Mouse (Mus musculus): ENCODE results near the gene Vps16. TPM values are rescaled to one million over a fixed set of nuclear protein-coding genes. Genes with fewer than 3 reads are reported as not detected.

The Vps16 gene
- polyA plus RNA-seq, 1 experiment from 2014 or later, result 67.1 TPM

DNA sequence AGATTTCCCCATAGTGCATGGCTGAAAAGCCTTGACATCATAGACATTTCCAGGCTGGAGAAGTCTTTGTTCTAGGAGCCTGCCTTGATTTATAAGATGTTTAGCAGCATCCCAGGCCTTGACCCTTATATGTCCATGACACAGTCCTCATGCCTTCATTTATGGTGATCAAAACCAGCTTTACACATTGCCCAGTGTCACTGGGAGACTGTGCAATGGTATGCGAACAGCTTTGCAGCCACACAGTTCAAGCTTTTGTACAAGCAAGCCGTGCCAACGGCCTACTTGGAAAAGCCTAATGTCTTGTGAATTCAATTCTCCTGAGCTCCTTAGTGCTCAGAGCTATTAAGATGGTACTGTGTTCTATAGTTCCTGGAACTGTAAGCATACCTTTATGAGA, 58.6 kb downstream of the Vps16 start:
- POLR2A ChIA-PET, result no interaction called here
- no peak for ATAC-seq
- no peak for DNase-seq (ENCODE audit: low read depth, low spot score)
- H3K27me3 ChIP-seq, result no peaks in the 10 kb centered on the region
- in situ Hi-C loops (cut with MboI; ENCODE audit: low pct_unique_long_range_greater_than_20kb), result no loop called here
- TF ChIP-seq CTCF (IDR thresholded peaks at IDR 0.05), result no peak
- CTCF ChIA-PET, result interaction anchor here (0.9 to 1.2 kb wide), 2 partner anchors 16 to 18 kb away, joined by 3 to 4 read pairs; no protein-coding TSS in a partner anchor

DNA sequence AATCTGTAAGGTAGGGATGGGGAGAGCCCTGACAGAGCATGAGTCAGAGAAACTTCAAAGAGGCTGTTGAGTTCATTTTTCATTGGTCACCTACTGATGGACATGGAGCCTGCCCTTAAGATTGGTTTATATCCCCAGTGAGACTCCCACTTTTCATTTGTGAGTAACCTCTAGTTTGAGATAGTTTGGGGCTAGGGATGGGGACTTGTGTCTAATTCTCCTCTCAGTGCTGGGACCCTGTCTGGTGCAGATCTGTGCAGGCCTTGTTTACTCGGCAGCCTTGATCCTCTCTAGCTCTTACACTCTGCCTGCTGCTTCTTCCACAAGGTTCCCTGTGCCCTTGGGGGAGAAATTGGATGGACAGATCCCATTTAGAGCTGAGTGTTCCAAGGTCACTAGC, 60.1 kb downstream of the Vps16 start:
- DNase-seq (ENCODE audit: low read depth, low spot score), result no peak
- no peaks in the 10 kb centered on the region for H3K27me3 ChIP-seq
- ATAC-seq, result no peak
- ChIA-PET POLR2A (interaction anchor here (1.4 kb wide), 1 partner anchor 12 kb away, joined by 4 read pairs; no protein-coding TSS in a partner anchor), CTCF (interaction anchor here (1.0 kb wide), 1 partner anchor 71 kb away, joined by 3 read pairs; no protein-coding TSS in a partner anchor)
- no peak for TF ChIP-seq CTCF (IDR thresholded peaks at IDR 0.05)
- in situ Hi-C loops (cut with MboI; ENCODE audit: low pct_unique_long_range_greater_than_20kb), result no loop called here

DNA sequence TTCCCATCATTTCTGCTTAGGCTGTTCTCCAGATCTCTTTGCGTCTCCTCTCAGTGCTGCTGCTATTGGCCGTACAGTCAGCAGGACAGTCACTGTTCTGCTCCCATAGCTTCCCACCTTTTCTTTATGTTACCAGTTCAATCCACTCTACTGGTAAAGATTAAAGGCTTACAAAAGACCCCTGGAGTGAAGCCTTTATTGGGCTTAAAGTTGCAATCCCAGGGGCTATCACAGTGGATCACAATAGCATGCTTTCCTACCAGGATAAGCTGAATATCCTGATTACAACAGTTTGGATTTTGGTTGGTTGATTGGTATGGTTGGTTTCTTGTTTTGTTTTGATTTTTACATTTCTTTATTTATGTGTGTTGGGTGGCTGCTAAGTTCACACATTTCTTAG, 63.9 kb downstream of the Vps16 start:
- no peak for TF ChIP-seq CTCF (IDR thresholded peaks at IDR 0.05)
- no peak for DNase-seq (ENCODE audit: low read depth, low spot score)
- in situ Hi-C loops (cut with MboI; ENCODE audit: low pct_unique_long_range_greater_than_20kb), result no loop called here
- ChIA-PET POLR2A (no interaction called here), CTCF (interaction anchor here (1.1 to 1.3 kb wide), 2 partner anchors 12 to 19 kb away, joined by 5 read pairs; no protein-coding TSS in a partner anchor)
- H3K27me3 ChIP-seq, result no peaks in the 10 kb centered on the region
- no peak for ATAC-seq

DNA sequence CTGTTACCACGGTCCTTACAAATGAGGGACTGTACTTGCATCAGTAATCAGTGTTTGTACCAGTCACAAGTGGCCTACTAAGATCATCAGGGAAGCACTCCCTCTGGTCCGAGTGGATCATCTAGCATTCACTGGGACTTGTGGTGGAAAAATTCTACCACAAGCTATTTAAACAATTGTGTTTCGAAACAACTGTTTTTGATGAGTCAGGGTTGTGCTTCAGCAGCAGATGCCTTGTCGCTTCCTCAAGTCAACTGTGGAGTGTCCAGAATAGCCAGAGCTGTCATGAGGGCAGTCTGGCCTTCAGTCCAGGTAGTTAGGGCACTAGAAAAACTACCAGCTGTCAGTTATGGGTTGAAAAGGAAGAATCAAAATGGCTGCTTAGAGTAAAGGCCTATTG, 64.5 kb downstream of the Vps16 start:
- DNase-seq (ENCODE audit: low read depth, low spot score) (peak; percentile 75), ATAC-seq (peak; percentile 82)
- in situ Hi-C loops (cut with MboI; ENCODE audit: low pct_unique_long_range_greater_than_20kb), result no loop called here
- no peak for TF ChIP-seq CTCF (IDR thresholded peaks at IDR 0.05)
- ChIA-PET CTCF (no interaction called here), POLR2A (no interaction called here)
- no peaks in the 10 kb centered on the region for H3K27me3 ChIP-seq

DNA sequence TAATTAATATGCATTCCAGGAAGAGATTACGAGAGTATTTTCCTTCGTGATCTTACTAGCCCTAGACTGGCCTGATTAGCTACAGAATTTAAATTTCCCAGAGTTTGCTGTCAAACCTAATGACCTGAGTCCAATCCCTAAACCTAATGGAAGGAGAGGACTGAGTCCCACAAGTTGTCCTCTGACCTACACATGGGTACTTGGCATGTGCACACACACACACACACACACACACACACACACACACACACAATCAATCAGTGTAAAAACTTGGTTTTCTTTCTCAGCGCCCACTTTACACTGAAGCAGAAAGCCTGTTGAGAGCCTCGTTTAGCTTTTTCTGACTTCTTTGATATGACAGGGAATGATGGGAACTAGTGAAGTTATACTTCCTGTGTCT, 67.0 kb downstream of the Vps16 start:
- ChIA-PET POLR2A (interaction anchor here (0.5 to 1.5 kb wide), 3 partner anchors 8 to 834 kb away, joined by 3 read pairs; no protein-coding TSS in a partner anchor), CTCF (interaction anchor here (0.9 to 2.4 kb wide), 6 partner anchors 9 to 67 kb away, joined by 3 to 10 read pairs (median 3); partner anchors contain the start of genes Pced1a and Vps16)
- in situ Hi-C loops (cut with MboI; ENCODE audit: low pct_unique_long_range_greater_than_20kb), result no loop called here
- ATAC-seq, result no peak
- no peak for TF ChIP-seq CTCF (IDR thresholded peaks at IDR 0.05)
- H3K27me3 ChIP-seq, result no peaks in the 10 kb centered on the region
- no peak for DNase-seq (ENCODE audit: low read depth, low spot score)

DNA sequence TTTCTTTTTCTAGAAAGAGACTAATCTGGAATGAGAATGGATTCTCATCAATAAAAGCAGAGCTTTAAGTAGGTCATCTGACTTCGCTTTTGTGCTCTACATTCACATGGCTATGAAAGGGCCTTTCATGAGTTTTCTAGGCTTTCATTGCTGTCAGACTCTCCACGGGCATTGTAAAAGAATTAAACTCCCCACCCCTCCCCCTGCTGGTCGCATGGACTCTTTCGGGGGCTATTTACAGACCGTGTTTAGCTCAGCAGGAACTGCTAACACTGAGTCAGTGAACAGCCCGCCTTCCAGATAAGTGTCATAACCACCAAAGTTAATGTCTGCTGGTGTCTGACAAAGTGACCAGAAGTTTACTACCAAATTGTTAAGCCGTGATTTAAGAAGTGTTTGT, 67.4 kb downstream of the Vps16 start:
- no peaks in the 10 kb centered on the region for H3K27me3 ChIP-seq
- TF ChIP-seq CTCF (IDR thresholded peaks at IDR 0.05), result no peak
- in situ Hi-C loops (cut with MboI; ENCODE audit: low pct_unique_long_range_greater_than_20kb), result no loop called here
- no peak for ATAC-seq
- CTCF ChIA-PET, result interaction anchor here (0.9 to 2.4 kb wide), 5 partner anchors 9 to 67 kb away, joined by 3 to 10 read pairs (median 3); partner anchors contain the start of genes Pced1a and Vps16
- POLR2A ChIA-PET, result interaction anchor here (1.5 kb wide), 1 partner anchor 24 kb away, joined by 3 read pairs; no protein-coding TSS in a partner anchor
- DNase-seq (ENCODE audit: low read depth, low spot score), result no peak

Other genes starting within 250 kb of the Vps16 start
- 283 TPM for gene Snrpb, start 244.9 kb upstream of the Vps16 start, polyA plus RNA-seq (2021)
- gene Tmc2, start 229.1 kb upstream of the Vps16 start, polyA plus RNA-seq (2021), result not detected
- 139 TPM for gene Nop56, start 149.9 kb upstream of the Vps16 start, polyA plus RNA-seq (2021)
- 267 TPM for gene Idh3b, start 139.8 kb upstream of the Vps16 start, polyA plus RNA-seq (2021)
- 18.9 TPM for gene Ebf4, start 129.2 kb upstream of the Vps16 start, polyA plus RNA-seq (2021)
- 0.82 TPM for gene Cpxm1, start 26.8 kb upstream of the Vps16 start, polyA plus RNA-seq (2021)
- 0.06 TPM for gene Gm28372, start 19.1 kb upstream of the Vps16 start, polyA plus RNA-seq (2021)
- not detected for gene 1700020A23Rik, start 19.1 kb upstream of the Vps16 start, polyA plus RNA-seq (2021)
- not detected for gene Tmem239, start 17.9 kb upstream of the Vps16 start, polyA plus RNA-seq (2021)
- 29.9 TPM for gene Pced1a, start 362 bp downstream of the Vps16 start, polyA plus RNA-seq (2021)
- gene Ptpra, start 25.9 kb downstream of the Vps16 start, polyA plus RNA-seq (2021), result 90.4 TPM
- gene Mrps26, start 139.4 kb downstream of the Vps16 start, polyA plus RNA-seq (2021), result 73.1 TPM
- gene Oxt, start 151.8 kb downstream of the Vps16 start, polyA plus RNA-seq (2021), result not detected
- gene Avp, start 158.2 kb downstream of the Vps16 start, polyA plus RNA-seq (2021), result not detected
- 8.1 TPM for gene Fastkd5, start 205.7 kb downstream of the Vps16 start, polyA plus RNA-seq (2021)
- gene Ubox5, start 205.7 kb downstream of the Vps16 start, polyA plus RNA-seq (2021), result 8.9 TPM
- 14.6 TPM for gene Lzts3, start 218.5 kb downstream of the Vps16 start, polyA plus RNA-seq (2021)
- gene Ddrgk1, start 240.3 kb downstream of the Vps16 start, polyA plus RNA-seq (2021), result 138 TPM
- 59.1 TPM for gene Itpa, start 243.3 kb downstream of the Vps16 start, polyA plus RNA-seq (2021)